Mouse (Mus musculus): ENCODE data around the gene Atp2b4. TPM values are rescaled to one million over a fixed set of nuclear protein-coding genes. Genes with fewer than 3 reads are reported as not detected.

The Atp2b4 gene
- total and polyA plus RNA-seq, 3 experiments, result 18.8 to 21.1 TPM; not detected in 1

Other genes with a start within 250 kb of the Atp2b4 start
- gene Snrpe, start 190.8 kb downstream of the Atp2b4 start, total RNA-seq (2012; rRNA removed), result 528 and 597 TPM in 2 replicates
- gene Snrpe, start 190.8 kb downstream of the Atp2b4 start, polyA plus RNA-seq (2012; ENCODE audit: insufficient read depth in 1 of 2, insufficient read length in 2 of 2, low read depth in 1 of 2, low replicate concordance in 2 of 2, missing spikeins in 1 of 2), result 100 to 1,000 TPM in 1 of 2 experiments, not detected in 1; 279 TPM
- 2.1 and 2.4 TPM in 2 replicates for gene Zbed6, start 140.2 kb downstream of the Atp2b4 start, total RNA-seq (2012; rRNA removed)
- gene Zbed6, start 140.2 kb downstream of the Atp2b4 start, polyA plus RNA-seq (2012; ENCODE audit: insufficient read depth in 1 of 2, insufficient read length in 2 of 2, low read depth in 1 of 2, low replicate concordance in 2 of 2, missing spikeins in 1 of 2), result 10 to 100 TPM in 1 of 2 experiments, 1 to 10 TPM in 1; 1.4 to 48.2 TPM
- 0.92 and 1.0 TPM in 2 replicates for gene Gm38394, start 139.7 kb downstream of the Atp2b4 start, total RNA-seq (2012; rRNA removed)
- gene Gm38394, start 139.7 kb downstream of the Atp2b4 start, polyA plus RNA-seq (2012; ENCODE audit: insufficient read depth in 1 of 2, insufficient read length in 2 of 2, low read depth in 1 of 2, low replicate concordance in 2 of 2, missing spikeins in 1 of 2), result 1 to 10 TPM in 1 of 2 experiments, not detected in 1; 5.2 TPM
- not detected in 2 replicates for gene Lax1, start 110.9 kb downstream of the Atp2b4 start, total RNA-seq (2012; rRNA removed)
- gene Lax1, start 110.9 kb downstream of the Atp2b4 start, polyA plus RNA-seq (2012; ENCODE audit: insufficient read depth in 1 of 2, insufficient read length in 2 of 2, low read depth in 1 of 2, low replicate concordance in 2 of 2, missing spikeins in 1 of 2), result under 1 TPM in 1 of 2 experiments, not detected in 1; 0.04 TPM
- 0.23 and 0.27 TPM in 2 replicates for gene Optc, start 107.0 kb upstream of the Atp2b4 start, total RNA-seq (2012; rRNA removed)
- gene Optc, start 107.0 kb upstream of the Atp2b4 start, polyA plus RNA-seq (2012; ENCODE audit: insufficient read depth in 1 of 2, insufficient read length in 2 of 2, low read depth in 1 of 2, low replicate concordance in 2 of 2, missing spikeins in 1 of 2), result under 1 TPM in 1 of 2 experiments, not detected in 1; 0.53 TPM
- not detected in 2 replicates for gene Prelp, start 120.4 kb upstream of the Atp2b4 start, total RNA-seq (2012; rRNA removed)
- gene Prelp, start 120.4 kb upstream of the Atp2b4 start, polyA plus RNA-seq (2012; ENCODE audit: insufficient read depth in 1 of 2, insufficient read length in 2 of 2, low read depth in 1 of 2, low replicate concordance in 2 of 2, missing spikeins in 1 of 2), result not detected
- not detected in 2 replicates for gene Fmod, start 236.2 kb upstream of the Atp2b4 start, total RNA-seq (2012; rRNA removed)
- gene Fmod, start 236.2 kb upstream of the Atp2b4 start, polyA plus RNA-seq (2012; ENCODE audit: insufficient read depth in 1 of 2, insufficient read length in 2 of 2, low read depth in 1 of 2, low replicate concordance in 2 of 2, missing spikeins in 1 of 2), result not detected

All from MEL (cell line).